Mouse (Mus musculus) midbrain, postnatal 0 days (tissue): Measurements from ENCODE around the gene Olfr1500. TPM values are rescaled to one million over a fixed set of nuclear protein-coding genes. Genes with fewer than 3 reads are reported as not detected.
"Not testable (repeated sequence)": the region's sequence is repeated elsewhere in the genome, so short reads cannot be mapped to it uniquely, and the experiment has no call there.

ENCODE experiments used
- ATAC-seq: fragments of 200-750 bp; cut with Nextera tagmentation; 2 replicates; pipeline ENCODE4 v1.8.0; 2017; ENCODE audit warnings: moderate number of reproducible peaks, mild to moderate bottlenecking, moderate TSS enrichment, moderate library complexity; ENCODE audit not compliant: low FRiP score
- DNase-seq: peaks from one replicate; pipeline ENCODE4 v3.0.0-alpha.2; 2015; ENCODE audit warnings: low spot score
- H3K27ac ChIP-seq: fragments of 300-500 bp; sonication (generic); 2 replicates; pipeline ENCODE4 v1.5.1; 2014; ENCODE audit warnings: low read depth, mild to moderate bottlenecking, low read length, mixed read lengths
- H3K27me3 ChIP-seq: fragments of 300-500 bp; sonication (generic); 2 replicates; pipeline ENCODE4 v1.6.1; 2014; ENCODE audit warnings: low read length, control low read depth, mixed read lengths; ENCODE audit not compliant: insufficient read depth
- H3K36me3 ChIP-seq: fragments of 300-500 bp; sonication (generic); 2 replicates; pipeline ENCODE4 v1.6.1; 2014; ENCODE audit warnings: low read length, control low read depth, mixed read lengths; ENCODE audit not compliant: insufficient read depth
- H3K4me1 ChIP-seq: fragments of 300-500 bp; sonication (generic); 2 replicates; pipeline ENCODE4 v1.6.1; 2014; ENCODE audit warnings: mild to moderate bottlenecking, control low read depth, antibody characterized with exemption, low read length, mixed read lengths; ENCODE audit not compliant: insufficient read depth
- H3K4me2 ChIP-seq: fragments of 300-500 bp; sonication (generic); 2 replicates; pipeline ENCODE4 v1.6.1; 2014; ENCODE audit warnings: low read depth, mild to moderate bottlenecking, low read length, mixed read lengths; ENCODE audit not compliant: poor library complexity, severe bottlenecking
- H3K4me3 ChIP-seq: fragments of 300-500 bp; sonication (generic); 2 replicates; pipeline ENCODE4 v1.5.1; 2014; ENCODE audit warnings: low read depth, mild to moderate bottlenecking, low read length, moderate library complexity
- H3K9ac ChIP-seq: fragments of 300-500 bp; sonication (generic); replicated peaks from 2 replicates; pipeline ENCODE4 v1.6.1; 2014; ENCODE audit warnings: mild to moderate bottlenecking, low read length, moderate library complexity, mixed read lengths; ENCODE audit not compliant: poor library complexity, severe bottlenecking
- H3K9me3 ChIP-seq: fragments of 300-500 bp; sonication (generic); 2 replicates; pipeline ENCODE4 v1.6.1; 2016; ENCODE audit warnings: low read length, control low read depth
- CTCF ChIP-seq: IDR thresholded peaks from 2 replicates; pipeline ENCODE4 v1.5.1; 2016; ENCODE audit warnings: antibody characterized with exemption, mild to moderate bottlenecking
- WGBS: fragments of 180-500 bp; shearing (Covaris S2); extraction: QIAGEN DNeasy Blood & Tissue Kit; methylation state at CpG from one replicate; pipeline ENCODE4 v1.1.7; 2014; 5-methylcytosine and 5-hydroxymethylcytosine counted together
- polyA plus RNA-seq: library from polyadenylated mRNA; unstranded; fragments of >200 nt; fragmentation: Nextera tagmentation; extraction: Ambion mirVana; gene quantifications from 2 replicates; pipeline ENCODE4 v1.2.1, GENCODE M21; 2015
- total RNA-seq: library from RNA; depleted of rRNA; stranded (reverse); fragments of >200 nt; gene quantifications from 2 replicates; pipeline ENCODE4 v1.2.3, GENCODE M21; 2014; rRNA removed

Olfr1500 gene
- total RNA-seq = not detected in 2 replicates
- polyA plus RNA-seq = not detected in 2 replicates

DNA sequence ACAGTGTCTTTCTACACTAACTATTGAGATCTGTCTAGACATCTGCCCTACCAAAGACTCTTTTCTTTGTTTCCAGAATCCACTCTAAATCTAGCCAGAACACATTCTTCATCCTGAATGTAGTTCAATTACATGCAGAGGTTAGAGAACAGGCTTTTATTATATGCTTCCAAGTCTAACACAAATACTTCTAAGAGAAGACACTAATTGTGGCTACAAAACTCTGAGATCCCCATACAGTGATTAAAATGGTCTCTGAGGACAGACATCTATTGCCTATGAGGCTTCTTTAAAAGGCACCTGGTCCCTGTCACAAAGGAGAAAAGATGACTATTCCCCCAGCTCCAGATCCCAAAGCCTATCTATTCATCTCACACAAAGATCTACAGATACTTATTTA, at the start of gene Olfr1500:
Gene Olfr1500 (minus strand): TSS at position 101 of the 400 bp plus-strand sequence.
- Histone ChIP-seq H3K4me3 (no peak within 1 kb of the TSS), H3K36me3 (no peaks in the 10 kb centered on the region), H3K4me1 (no peaks in the 10 kb centered on the region), H3K27ac (no peak within 1 kb of the TSS), H3K4me2 (no peak within 1 kb of the TSS), H3K9me3 (no peaks in the 10 kb centered on the region), H3K27me3 (no peaks in the 10 kb centered on the region), H3K9ac (no peak within 1 kb of the TSS)
- DNase-seq (no peak), ATAC-seq (no peak)
- no peak for TF ChIP-seq CTCF

- DNase-seq (no peak), ATAC-seq (no peak)
- TF ChIP-seq CTCF = no peak
- Histone ChIP-seq H3K36me3 (no peaks in the 10 kb centered on the region), H3K27me3 (no peaks in the 10 kb centered on the region), H3K27ac (no peak within 1 kb of the TSS), H3K9me3 (no peaks in the 10 kb centered on the region), H3K4me1 (no peaks in the 10 kb centered on the region), H3K4me2 (no peak within 1 kb of the TSS), H3K9ac (no peak within 1 kb of the TSS), H3K4me3 (no peak within 1 kb of the TSS)
- 89% methylated on average over 1 of the region's 1 CpGs for WGBS
These were observed 31.2 kb upstream of the Olfr1500 start, which contains the start of gene Olfr1502 for GRCm38 (mm10) chr19:13861495-13861894. TSS of gene Olfr1502 (plus strand) at chr19:13861795.

DNA sequence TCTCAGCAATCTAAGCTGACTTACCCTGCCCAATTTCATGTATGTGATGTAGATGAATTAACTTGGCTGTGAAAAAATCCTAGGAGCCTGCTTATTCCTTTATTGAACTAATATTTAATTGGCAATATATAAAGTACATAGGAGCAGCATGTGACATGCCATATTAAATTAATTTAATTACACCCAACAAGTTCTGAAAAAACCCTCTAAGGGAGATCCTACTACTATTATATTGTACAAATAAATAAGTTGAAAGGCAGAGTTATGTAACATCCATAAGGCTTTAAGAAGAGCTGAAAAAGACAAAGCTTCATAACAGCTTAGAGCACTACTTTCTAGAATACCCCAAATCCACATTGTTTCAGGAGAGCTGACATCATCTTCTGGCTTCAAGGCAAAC, 20.3 kb upstream of the Olfr1500 start, which contains the start of gene Olfr1501:
Gene Olfr1501 (minus strand): TSS at position 101 of the 400 bp plus-strand sequence.
- not testable (repeated sequence) for H3K4me2 ChIP-seq, H3K4me3 ChIP-seq, H3K9me3 ChIP-seq, H3K4me1 ChIP-seq, H3K9ac ChIP-seq, ATAC-seq, H3K27me3 ChIP-seq, DNase-seq, H3K36me3 ChIP-seq, H3K27ac ChIP-seq

DNA sequence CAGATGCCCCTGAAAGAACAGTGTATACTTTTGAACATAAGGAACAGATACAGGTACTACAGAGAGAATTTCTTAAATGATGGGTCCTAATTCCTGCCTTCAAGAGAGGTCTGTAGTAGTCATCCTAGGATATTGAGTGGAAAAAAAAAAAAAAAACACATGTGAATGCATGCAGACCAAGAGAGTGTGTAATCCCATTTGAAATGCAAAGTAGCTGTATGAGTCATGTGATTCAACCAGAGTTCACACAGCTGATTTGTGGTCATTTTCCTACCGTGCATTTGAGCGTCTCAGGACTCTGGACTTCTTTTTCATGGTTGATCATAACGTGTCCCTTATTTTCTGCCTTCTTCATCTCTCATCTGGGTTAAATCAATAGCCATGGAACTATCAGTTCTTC, 1.8 kb downstream of the Olfr1500 start:
- no peaks in the 10 kb centered on the region for H3K9me3 ChIP-seq
- no peaks in the 10 kb centered on the region for H3K4me1 ChIP-seq
- H3K27ac ChIP-seq = no peak overlapping the region
- no peak overlapping the region for H3K4me2 ChIP-seq
- no peaks in the 10 kb centered on the region for H3K27me3 ChIP-seq
- 62% methylated on average over 3 of the region's 3 CpGs for WGBS
- TF ChIP-seq CTCF = no peak
- H3K9ac ChIP-seq = no peak overlapping the region
- no peak overlapping the region for H3K4me3 ChIP-seq
- DNase-seq (no peak), ATAC-seq (no peak)
- H3K36me3 ChIP-seq = no peaks in the 10 kb centered on the region

DNA sequence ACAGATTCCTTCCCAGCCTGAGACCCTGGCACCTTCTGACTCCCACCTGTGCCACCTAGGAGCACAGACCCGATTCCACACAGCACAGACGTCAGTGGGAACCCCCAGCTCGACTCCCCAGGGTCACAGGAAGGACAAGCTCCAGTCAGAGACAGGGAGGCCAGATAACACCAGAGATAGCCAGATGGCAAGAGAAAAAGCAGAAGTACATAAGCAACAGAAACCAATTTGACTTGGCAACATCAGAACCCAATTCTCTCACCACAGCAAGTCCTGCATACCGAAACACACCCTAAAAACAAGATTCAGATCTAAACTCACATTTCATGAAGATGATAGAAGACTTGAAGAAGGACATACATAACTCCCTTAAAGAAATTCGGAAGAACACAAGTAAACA, 9.4 kb downstream of the Olfr1500 start:
- no peak overlapping the region for H3K4me2 ChIP-seq

GRCm38 (mm10) chr19:13819347-13819746, 10.9 kb downstream of the Olfr1500 start, which contains the start of gene Olfr1499:
TSS of gene Olfr1499 (minus strand) at chr19:13819447.
- TF ChIP-seq CTCF = no peak
- H3K9ac ChIP-seq = no peak within 1 kb of the TSS
- no peak within 1 kb of the TSS for H3K4me3 ChIP-seq
- DNase-seq (no peak), ATAC-seq (no peak)
- no peaks in the 10 kb centered on the region for H3K4me1 ChIP-seq
- H3K36me3 ChIP-seq = no peaks in the 10 kb centered on the region
- no peaks in the 10 kb centered on the region for H3K9me3 ChIP-seq
- no peak within 1 kb of the TSS for H3K4me2 ChIP-seq
- no peak within 1 kb of the TSS for H3K27ac ChIP-seq
- no peaks in the 10 kb centered on the region for H3K27me3 ChIP-seq

More for the DNA sequence above, 9.4 kb downstream of the Olfr1500 start:
- no peaks in the 10 kb centered on the region for H3K4me1 ChIP-seq
- no peak overlapping the region for H3K4me3 ChIP-seq
- H3K27me3 ChIP-seq = no peaks in the 10 kb centered on the region
- H3K9me3 ChIP-seq = no peaks in the 10 kb centered on the region
- H3K36me3 ChIP-seq = no peaks in the 10 kb centered on the region
- 69% methylated on average over 5 of the region's 5 CpGs for WGBS
- DNase-seq (no peak), ATAC-seq (no peak)
- no peak overlapping the region for H3K27ac ChIP-seq
- no peak overlapping the region for H3K9ac ChIP-seq
- no peak for TF ChIP-seq CTCF
